Mouse (Mus musculus) cerebellum, postnatal 14 days (tissue): ENCODE measurements around the gene Hoxa3.
A peak's percentile ranks its signal among the peaks of the same experiment; 100 is the strongest.

ENCODE experiments used
- DNase-seq, 2 experiments: peaks; one replicate each; pipeline ENCODE4 v3.0.0; 2021; ENCODE audit warnings: mixed read lengths in 2 of 2

Hoxa3 gene

DNA sequence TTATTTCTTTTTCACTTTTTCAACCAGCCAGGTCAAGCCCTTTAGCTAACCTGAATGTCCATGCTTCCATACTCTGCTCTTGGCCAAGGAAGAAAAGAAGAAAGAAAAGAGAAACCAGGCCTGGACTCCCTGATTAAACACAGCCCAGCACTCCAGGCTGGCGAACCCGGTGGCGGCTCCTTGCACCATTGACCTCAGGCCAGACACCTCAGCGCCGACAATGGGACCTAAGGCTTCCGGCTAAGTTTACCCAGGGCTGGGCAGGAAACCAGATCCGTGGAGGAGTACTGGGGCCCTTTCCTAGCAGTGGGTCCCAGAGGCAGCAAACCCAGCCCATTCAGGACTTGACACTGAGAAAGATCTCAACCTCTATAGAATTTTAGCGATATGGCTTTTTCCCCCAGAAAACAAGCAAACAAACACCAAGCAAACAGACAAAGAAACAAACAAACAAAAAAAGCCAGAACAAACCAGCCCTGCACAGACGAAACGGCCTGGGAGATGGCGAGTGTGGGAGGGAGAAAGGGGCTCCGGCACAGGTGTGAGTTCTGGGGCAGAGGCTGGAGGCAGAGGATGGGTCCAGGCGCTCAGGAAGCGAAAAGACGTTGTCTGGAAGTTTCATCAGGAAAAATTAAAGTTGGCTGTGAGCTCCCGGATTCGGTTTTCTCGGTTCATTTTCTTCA, 18.9 kb upstream of the Hoxa3 start:
- no peak for DNase-seq

DNA sequence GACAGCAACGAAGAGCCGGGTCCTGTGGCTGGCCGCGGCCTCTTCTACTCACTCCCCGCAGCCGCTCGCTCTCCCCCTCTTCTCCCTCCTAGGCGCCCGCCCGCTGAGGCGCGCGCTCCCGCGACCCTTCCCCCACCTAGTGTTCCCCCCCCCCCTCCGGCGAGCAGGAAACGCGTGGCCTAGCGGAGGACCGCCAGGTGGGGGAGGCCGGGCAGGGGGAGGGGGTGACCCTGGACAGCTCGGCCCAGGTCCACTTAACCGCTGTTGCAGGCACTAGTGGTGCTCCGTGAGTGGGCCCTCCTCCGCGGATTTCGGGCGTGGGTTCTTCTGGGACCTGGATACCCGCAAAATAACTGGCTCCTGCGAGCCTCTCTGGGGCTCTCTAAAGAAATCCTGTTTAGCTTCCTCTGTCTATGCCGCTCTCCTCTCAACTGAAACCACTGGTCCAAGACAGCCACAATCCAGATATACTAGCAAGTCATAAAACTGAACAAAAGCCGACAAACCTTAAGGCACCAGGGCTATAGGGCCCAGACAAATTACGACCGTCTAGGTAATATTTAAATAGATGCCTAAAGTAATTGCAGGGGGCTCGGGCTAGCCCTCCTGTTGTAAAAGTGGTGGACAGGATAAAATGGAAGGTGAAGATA, 17.5 kb upstream of the Hoxa3 start, which contains the start of gene Hoxa9:
TSS of gene Hoxa9 (minus strand) at position 574 of the 650 bp plus-strand sequence.
- no peak for DNase-seq

DNA sequence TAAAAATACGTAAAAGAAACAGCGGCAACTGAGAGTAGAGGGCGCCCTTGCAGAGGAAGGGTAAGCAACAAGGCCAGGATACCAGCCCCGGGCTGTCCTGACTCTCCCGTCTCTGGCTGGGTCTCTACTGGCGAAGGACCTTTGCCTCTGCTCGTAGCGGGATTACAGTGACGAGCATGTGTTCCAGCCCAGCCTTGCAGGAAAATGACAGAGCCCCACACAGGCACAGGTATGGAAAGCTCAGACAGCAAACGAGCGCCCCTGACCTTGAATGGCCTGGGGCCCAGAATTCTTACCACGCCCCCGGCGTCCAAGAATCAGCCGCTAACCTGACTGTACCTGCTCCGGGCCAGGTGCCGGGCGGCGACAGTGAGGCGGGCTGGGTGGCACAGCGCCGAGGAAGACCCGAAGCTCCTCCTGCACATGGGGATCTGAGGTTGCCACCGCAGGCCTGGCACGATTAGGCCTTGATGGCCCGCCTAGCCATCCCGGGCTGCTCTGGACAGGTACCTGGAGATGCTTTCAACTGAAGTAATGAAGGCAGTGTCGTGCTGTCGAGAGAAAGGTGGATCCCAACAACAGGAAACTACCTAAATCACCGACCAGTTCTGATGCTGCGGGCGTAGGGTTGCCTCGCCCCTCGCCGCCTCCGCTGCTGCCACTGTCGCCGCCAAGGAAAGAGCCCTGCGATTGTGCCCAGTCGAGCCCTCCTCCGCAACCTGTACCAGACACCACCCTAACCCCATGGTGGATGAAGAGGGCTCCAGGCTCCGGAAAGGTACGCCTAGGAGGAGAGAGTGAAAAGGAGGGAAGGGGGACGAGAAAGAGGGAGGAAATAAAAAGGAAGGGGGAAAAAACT, 16.7 kb upstream of the Hoxa3 start:
- no peak for DNase-seq

DNA sequence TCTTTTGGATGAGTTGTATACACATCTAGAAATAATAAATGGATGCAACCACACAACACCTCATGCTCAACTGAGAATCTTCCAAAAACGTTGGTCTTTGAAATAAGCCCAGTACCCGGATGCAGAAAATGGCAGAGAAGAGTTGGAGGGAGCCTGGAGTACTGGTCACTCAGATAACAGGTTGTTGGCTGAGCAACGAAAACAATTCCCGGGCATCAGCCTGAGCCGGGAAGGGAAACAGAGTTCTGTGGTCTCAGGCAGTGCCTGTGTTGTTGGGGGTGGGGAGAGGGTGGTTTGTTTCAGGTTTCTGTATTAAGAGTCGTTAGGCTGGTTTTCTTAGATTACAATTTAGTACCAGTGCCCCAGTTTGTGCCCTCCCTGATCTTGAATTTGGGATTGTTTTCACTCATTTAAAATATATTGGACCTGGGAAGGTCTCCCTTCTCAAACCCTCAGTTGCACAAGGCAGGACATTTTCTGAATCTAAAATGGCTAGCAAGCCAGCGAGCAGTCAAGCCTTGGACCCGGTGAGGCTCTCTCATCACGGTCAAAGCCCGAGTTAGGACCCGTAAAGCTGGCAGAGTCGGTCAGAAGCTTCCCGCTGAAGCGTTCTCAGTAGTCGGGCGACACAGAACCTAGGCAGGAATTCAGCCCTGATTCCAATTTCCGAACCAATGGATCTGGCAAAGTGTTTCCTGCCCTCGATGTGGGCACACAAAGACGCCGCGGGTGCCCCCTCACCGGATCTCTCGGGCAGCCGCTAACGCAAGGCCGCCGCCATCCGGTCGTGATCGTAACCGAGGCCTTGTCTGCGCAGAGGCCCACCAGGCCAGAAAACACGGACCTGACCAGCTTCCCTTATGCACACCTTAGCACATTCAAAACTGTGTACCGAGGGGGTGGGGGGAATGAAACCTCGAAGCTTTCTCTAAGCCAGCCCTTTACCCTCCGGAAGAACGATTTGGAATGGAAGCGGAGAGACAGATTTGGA, 15.6 kb upstream of the Hoxa3 start:
- DNase-seq, result peak in 1 of 2 experiments; percentile 20

DNA sequence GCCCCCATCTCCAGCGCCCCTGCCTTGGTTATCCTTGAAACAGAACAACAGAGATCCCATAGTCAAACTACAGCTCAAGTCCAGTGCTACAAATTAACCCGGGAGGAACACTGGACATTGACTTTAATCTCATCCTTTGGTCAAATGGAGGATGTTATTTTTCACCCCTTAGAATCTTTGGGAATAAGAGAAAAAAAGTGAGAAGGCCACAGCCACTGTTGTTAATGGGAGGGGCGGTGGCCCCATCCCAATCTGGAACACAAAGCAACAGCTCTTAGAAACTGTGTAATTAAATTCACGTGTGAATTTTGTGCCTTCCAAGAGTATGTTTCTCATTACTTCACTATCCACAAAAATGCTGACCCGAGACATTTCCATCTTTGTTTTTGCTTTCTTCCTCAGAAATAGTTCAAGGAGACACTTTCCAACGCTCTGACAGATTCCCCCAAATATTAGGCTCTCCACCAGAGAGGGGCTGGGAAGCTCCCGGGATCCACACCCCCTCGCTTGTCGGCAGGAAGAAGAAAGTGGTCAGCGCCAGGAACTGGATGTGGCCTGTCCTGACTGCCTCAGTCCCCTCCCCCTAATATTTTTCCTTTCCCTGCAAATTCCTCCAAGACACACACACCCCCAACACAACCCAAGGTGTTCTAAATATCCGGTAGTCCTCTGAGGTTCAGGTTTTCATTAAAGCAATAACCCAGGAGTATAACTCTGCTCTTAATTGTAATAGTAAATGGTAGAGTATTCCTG, 14.5 kb upstream of the Hoxa3 start:
- DNase-seq, result no peak

DNA sequence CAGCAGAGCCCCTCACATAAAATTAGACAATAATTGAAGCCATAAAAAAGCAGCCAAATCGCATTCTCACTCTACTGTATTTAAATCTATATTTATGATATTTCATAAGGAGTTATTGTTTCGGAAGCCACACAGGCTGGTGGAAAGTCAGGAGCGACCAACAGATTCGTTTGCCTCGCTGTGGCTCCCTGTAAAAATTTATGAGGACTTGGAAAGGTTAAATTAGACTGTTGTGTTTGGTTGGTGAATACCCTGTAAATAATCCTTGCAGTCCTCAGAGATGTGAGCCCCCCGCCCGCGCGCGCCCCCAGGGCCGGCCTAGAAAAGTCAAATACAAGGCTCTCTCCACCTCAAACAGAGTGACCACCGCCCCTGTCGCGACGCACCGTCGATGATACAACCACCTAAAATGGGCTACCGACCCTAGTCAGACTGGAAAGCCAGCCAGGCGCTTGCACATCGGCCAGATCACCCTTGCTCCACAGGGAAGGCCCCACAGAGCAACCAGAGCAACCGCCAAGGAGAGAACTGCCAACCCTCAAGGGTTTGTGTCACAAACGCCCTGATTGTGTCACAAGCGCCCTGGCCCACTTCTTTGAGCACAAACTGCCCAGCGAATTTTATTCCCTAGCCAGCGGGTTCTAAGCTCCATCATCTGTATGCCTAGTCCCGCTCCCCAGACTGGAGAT, 13.6 kb upstream of the Hoxa3 start:
- no peak for DNase-seq

DNA sequence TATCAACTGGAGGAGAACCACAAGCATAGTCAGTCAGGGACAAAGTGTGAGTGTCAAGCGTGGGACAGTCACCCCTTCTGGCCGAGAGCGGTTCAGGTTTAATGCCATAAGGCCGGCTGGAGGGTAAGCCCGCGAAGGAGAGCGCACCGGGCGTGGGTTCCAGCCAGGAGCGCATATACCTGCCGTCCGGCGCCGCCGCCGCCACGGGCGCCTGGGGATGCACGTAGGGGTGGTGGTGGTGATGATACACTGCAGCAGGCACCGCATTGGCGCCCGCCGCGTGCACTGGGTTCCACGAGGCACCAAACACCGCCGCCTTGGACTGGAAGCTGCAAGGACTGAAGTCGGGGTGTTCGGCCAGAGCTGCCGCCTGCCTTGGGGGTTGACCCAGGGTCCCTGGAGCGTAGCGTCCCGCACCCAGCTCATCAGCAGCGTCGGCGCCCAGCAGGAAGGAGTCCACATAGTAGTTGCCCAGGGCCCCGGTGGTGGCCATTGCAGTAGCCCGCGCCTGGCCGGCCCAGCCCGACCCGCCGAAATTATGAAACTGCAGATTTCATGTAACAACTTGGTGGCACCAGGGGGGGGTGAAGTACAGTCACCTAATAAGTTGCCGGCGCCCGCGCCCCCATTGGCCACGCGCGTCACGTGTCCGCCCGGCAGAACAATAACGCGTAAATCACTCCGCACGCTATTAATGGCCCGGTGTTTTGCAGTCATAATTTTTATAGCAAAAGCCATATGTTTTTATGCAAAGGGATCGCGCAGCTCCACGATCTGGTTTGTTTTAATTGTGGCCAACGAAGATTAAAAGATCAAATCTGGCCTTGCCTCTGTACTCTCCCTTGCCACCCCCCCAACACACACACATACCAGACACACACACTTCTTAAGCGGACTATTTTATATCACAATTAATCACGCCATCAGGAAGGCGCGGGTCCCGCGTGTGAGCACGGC, 12.8 kb upstream of the Hoxa3 start:
- DNase-seq, result no peak

DNA sequence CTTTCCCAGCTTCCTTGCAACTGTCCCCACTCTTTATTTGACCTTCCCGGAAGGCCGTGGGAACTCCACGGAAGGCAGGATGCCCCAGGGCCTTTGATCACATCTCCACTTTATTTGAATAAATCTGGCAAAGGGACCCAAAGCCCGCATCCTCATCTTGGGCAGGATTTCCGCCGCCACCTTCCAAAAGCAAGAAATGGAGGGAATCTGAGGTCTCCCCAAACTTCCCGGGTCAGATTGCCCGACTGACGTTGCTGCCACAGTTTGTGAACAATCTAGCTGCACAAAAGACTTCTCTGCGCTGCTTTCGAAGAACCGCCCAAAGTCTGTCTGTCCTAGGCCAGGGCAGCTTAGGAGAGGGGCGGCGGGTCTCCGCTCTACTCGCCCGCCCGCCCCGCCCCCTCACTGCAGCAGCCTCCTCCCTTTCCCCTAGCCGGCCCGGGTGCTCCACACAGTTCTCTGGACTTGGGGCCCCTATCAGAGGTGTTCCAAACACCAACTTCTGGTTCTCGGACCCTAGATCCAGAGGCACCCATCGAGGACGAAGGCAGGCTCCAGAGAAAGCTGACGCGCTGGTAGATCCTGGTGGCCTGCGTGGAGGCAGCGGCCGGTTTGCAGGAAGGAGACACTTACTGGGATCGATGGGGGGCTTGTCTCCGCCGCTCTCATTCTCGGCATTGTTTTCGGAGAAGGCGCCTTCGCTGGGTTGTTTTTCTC, 11.9 kb upstream of the Hoxa3 start:
- no peak for DNase-seq

DNA sequence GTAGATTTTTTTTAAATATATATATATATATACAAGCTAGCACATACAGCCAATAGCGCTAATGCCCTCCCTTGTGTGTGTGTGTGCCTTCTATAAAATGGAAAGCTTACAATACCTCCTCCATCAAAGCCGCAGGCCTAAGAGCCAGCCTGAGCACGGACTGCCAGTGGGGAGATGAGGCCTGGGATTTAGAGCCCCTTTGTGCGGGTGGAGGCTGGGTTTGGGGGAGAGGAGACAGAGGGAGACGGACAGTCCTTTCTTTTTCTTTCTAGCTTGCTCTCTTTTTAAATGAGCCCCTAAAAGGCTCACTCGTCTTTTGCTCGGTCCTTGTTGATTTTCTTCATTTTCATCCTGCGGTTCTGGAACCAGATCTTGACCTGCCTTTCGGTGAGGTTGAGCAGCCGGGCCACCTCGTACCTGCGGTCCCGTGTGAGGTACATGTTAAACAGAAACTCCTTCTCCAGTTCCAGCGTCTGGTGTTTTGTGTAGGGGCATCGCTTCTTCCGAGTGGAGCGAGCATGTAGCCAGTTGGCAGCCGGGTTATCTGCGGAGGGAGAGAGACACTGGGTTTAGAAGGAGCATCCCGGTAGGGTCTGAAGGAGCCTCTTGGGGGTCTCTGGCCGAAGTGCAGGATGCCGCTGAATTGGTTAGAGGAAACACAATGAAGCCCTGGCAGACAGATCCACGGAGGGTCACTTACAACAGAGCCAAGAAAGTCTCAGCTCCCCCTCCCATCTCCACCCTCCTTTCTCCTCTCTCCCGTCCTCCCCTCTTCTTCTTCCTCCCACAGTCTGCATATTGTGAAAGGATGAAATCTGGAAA, 11.0 kb upstream of the Hoxa3 start:
- no peak for DNase-seq

DNA sequence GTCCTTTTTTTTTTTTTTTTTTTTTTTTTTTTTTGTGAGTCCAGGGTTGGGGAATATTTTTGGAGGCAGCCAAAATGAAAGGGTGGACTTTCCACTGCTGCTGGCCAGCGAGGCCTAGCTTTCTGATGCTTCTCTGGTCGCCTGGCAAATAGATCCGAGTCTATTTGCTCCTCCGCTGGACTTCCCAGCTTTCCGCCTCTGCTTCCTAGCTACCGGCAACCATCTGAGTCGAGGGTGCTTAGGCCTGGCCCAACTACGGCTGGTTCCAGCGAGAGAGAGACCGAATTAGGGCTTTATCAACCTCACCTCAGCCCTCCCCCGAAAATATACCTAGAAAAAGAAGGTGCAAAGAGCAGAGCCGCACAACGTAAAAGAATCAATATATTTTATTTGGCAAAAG, 9.6 kb upstream of the Hoxa3 start:
- DNase-seq, result no peak

DNA sequence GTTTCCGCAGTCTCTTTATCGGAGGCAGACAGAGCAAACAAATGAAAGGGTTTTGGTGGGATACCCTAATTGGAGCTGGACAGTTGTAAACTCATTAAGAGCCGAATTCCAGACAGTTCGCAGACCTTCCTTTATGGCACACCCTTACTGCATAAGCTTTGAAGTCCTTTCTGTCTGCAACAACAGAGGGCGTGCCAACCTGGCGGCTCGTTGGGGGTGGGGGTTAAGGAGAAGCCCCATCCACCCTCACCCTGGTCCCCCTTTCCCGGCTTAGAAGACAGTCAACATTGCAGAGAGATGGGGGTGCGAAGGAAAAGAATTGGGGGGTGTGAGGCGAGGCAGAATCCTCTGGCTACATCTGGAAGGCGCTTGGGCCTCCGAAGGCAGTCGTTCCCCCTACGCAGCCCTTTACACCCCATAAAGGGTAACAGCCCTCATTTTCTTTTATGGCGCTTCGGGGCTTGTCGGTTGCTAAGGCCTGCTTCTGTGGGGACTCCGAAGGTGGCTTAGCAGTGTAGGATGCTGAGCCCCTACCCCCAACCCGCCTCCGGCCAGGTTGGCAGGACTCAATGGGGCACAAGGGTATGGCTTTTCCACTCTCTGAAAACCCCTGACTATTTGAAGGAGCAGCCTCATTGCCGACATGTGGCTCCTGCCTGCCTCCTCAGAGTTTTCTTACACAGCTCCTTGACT, 9.0 kb upstream of the Hoxa3 start:
- DNase-seq, result peak in 1 of 2 experiments; percentile 28

DNA sequence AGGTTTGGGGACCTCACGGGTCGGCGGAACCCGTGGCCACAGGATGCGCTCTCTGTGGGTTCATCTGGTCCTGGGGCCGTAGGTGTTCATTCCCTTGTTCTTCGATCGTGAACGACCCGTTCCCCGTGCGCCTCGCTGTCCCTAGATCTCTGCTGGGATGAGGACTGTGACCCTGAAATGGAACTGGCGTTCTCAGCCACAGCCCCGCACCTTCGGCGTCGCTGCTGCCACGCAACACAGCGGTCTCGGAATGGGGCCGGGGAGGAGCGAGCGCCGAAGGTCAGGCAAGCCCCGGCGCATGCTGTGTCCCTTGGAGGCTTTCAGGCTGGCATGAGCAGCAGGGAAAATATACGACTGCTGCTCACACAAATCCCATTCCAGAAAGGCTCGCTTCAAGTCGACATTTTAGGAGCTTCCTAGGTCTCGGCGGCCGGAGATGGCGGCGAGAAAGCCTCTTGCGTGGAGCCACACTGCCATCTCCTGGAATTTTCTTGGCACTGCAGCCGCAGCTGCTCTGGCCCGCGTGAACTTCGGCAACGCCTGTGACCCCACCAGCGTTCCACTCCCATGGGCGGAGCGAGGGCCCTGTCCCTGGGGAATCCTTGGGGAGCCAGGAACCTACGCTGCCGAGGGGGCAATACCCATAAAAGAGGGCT, 8.3 kb upstream of the Hoxa3 start, which contains the start of gene Hoxa7:
TSS of gene Hoxa7 (minus strand) at position 518 of the 656 bp plus-strand sequence.
- DNase-seq, result peak; percentile 92

DNA sequence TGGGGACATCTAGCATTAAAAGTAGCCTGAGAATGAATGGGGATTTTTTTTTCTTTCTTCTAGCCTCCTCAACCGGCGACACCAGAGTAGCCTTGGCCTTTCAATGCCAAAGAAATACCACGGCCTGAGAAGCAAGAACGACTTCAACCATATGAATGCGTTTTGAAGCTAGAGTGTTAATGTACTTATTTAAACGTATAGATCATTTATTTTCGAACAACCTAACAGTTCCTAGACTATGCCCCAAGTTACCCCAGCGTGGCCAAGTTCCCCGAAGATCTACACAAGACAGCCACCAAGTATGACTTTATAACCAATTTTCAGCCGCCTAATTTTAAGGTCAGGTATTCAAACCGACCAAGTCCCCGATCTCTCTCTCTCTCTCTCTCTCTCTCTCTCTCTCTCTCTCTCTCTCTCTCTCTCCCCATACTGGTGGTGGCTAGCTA, 7.8 kb upstream of the Hoxa3 start:
- peak in 1 of 2 experiments; percentile 40 for DNase-seq

DNA sequence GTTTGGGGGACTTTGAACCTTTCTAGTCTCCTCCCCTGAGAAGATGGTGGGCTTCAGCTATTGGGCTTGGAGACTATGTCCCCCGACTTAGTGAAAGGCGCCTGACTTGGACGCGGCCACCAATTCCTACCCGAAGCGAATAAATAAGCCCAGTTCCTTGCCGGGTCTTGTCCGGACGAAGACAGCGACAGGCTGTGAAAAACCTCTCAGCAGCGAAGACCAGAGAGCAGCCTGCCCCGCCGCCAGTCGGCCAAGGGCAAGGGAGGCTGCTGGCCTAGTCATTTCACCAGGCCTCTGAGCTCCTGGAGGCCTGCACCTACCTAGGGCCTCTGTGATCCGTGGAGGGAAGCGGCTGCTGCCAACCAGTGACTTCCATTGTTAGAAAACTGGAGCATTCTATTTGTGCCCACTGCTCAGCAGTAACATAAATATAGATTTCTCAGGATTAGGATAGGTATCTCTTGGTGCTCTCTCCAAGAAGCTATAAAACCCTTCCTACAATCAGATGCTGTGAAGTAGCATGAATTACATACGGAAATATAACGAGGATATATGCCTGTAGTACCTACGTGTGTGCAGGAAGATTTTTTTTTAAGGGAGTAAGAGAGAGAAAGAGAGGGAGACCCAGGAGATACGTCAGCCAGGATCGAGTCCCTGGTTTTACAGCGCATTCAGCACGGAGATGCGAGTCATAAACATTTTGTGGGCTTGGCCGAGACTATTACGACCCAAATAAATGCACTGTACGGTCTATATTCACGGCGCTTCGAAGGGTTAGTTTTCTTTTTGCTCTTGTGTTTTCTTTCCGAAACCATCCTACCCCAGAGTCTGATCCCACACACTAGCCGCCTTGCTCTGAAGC, 7.1 kb upstream of the Hoxa3 start:
- DNase-seq, result peak; percentile 25 to 46

DNA sequence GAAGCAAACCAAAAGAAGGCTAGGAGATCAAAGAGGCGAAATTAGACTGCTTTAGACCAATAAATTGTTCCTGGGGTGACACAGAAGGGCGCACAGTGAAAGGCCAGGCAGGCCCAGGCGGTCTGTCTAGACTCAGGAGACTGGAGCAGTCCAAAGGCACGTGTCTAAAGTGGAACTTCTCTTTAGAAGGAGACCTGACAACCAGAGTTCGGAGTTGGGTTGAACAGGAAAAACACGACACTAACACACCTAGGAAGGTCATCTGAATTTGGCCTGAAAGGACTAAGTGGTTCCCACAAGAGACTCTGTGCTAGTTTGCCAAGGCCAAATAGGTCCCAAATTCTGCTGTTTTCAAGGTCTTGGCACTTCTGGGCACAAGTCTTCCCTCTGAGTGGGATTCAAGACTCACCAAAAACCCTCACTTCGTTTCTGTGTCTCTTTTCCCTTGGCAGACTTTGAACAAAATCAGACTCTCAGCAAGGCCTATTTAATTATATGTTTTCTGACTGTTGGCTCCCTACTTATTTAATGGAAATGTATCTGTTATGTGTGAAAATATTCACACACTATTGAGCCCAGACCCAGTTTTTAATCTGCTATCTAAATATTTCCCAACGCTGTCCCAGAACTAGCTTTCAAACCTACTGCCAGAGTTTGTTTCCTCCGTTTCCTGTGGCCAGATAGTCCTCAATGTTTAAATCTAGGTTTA, 6.3 kb upstream of the Hoxa3 start:
- DNase-seq, result no peak
